Mouse (Mus musculus): Measurements from ENCODE around the gene Tubb2a.

Gene Tubb2a

DNA sequence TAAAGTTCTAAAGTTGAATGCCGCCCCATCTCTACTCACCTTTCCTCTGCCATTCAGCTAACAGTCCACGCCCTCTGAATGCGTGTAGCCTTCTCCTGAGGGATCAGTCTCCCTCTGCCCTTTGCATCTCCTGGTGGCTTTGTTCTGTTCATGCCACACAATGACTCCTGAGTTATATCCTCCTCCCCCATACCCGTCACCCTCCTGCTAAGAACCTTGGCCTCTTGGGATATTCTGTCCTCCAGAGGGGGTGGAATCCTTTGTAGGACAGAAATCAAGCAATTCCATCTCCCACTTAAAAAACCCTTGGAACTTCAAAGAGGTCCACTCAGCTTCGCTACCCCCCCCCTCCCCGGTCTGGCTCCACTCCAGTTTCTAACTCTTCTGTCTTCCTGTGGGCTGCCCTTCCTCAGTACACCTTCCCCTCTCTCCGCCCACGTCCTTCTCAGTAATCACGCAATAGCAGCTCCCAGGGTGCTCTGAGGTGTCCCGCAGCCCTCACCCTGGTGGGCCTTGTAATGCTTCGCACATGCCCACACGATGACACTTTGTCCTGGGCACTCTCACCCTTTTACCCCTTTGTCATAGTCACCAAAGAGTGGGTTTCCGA is 24.0 kb downstream of the Tubb2a start:
- in situ Hi-C loops (cut with MboI, MseI), result loop anchor here (25.0 kb wide), 1 partner anchor 284 kb away; the partner anchor contains the start of gene Slc22a23

DNA sequence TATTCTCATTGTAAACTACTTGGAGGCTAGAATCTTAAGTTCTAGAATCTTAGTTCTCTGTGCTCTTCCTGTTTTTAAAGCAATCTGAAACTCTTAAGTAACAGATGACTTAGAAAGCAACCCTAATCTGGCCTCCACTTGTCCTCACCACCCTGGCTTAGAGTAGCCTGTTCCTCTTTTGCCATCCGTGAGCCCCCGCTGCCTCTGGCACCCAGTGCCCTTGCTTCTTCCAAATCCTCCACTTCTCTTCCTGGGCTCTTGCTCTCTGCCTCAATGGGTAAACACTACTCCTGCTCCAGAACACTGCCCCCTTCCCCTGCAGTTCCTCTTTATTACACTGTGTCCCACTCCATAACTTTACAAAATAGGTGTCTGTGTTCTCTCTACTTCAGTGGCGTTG is 26.1 kb downstream of the Tubb2a start:
- in situ Hi-C loops (cut with MboI, MseI), result loop anchor here (25.0 kb wide), 1 partner anchor 286 kb away; the partner anchor contains the start of gene Slc22a23

DNA sequence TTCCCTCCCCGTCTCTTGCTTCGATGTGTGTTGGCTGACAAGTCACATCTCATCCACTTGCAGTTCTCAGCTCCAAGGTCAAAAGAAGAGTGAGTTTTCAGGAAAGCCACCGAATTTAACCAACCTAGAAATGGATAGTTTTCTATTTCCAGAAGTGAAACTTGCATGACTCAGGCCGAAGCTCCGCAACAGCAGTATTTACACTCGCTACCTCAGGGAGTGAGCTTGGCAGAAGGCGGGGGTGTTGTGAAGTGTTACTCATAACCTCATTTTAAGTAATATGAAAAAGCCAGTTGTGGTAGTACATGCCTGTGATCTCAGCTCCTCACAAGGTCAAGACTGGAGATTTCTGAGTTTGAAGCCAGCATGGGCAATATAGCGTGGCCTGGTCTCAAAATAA is 27.3 kb downstream of the Tubb2a start:
- in situ Hi-C loops (cut with MboI, MseI), result loop anchor here (25.0 kb wide), 1 partner anchor 287 kb away; the partner anchor contains the start of gene Slc22a23

DNA sequence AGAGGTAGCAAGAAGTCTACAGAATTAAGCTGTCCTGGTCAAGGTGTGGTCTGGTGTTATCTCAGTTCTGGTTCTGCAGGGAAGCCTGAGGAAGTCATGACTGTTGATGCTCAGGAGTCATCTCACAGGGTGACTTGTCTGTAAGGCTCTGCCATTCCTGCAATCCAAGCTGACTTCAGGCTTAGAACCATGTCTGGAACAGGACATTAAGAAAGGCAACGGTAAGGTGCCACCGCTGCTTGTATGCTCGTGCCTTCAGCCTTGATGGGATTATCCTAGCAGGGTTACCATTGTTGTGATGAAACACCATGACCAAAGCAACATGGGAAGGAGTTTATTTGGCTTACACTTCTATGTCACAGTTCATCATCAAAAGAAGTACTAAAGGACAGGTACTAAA is 30.3 kb downstream of the Tubb2a start:
- in situ Hi-C loops (cut with MboI, MseI), result loop anchor here (5.0 kb wide), 2 partner anchors 110 to 585 kb away; no protein-coding TSS in a partner anchor

DNA sequence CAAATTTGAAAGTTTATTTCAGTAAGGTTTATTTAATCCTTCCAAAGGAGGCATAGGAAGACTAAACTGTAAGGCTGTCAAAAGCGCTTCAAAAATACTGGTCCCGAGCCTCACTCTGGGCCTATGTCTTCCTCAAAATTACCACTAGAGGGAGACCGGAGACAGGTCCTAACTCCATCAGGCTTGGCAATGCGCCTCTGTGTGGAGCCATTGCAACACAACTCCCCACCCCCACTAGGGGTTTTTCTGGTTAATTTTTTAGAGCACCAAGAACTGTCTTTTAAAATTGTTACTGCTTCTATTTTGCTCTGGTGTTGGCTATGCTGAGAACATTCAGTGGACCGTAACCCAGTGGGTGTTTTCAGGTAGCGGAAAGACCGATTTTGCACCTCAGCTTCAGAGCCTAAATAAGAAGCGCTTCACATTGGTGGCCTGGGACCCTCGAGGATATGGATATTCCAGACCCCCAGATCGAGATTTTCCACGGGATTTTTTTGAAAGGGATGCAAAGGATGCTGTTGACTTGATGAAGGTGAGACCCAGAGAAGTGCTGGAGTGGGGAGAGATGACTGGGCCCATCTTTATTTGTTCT is 31.3 kb downstream of the Tubb2a start:
- in situ Hi-C loops (cut with MboI, MseI), result loop anchor here (5.0 kb wide), 2 partner anchors 111 to 586 kb away; no protein-coding TSS in a partner anchor

DNA sequence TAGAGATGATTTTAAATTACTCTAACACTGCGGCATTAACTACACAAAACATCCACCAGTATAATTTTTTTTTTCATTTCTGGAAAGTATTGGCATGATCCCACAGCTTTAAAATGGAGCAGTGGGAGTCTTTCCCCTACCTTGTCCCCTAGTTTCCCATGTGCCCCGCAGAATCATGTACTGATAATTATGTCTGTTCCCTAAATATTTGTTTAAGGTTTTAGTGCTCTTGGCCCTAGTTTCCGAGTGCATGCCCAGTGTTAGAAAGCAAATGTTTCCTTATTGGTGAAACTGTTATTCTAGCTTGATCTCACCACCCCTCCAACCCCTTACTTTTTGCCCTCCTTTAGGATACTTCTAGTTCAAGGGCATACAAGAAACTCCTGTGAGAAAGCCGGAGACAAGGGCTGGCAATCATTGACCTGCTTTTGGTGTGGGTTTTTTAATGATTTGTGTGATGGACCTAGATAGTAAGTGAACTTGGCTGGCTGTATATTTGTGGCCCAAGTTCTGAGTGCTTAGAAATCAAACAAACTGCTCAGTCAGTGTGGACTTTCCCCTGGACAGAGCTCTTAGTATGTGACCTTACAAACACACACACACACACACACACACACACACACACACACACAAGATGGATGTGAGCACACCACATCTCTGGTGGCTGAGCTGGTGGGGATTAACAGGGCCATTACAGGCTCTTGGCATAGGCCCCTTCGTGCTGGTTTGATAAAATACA is 32.1 kb downstream of the Tubb2a start:
- in situ Hi-C loops (cut with MboI, MseI), result loop anchor here (5.0 kb wide), 2 partner anchors 112 to 587 kb away; no protein-coding TSS in a partner anchor

DNA sequence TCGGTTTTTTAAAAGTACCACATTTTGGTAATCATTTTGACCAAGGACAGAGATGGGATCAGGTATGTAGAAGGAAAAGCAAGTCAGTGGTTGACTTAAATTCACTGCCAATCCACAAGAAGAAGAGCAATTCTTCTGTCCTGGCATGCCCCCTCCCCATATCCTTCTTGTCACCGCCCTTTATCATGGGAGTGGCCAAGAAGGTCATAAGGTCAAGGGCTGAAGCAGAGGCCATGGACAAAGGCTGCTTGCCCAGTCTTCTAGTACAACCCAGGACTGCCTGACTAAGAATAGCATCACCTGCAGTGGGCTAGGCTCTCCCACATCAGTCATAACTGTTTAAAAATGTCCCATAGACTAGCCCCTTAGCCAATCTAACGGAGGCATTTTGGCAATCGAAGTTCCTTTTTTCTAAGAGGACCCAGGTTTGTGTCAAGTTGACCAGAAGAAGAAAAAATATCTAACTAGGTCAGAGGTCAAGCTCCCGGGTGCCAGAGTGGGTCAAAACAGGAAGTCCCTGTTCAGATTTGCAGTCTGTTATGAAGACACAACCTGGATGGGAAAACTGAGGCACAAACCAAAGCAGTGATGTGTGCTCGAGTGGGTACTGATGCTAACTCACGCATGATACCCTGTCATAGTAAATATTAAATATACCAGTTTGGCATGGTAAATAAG is 34.0 kb downstream of the Tubb2a start:
- in situ Hi-C loops (cut with MboI, MseI), result no loop called here

DNA sequence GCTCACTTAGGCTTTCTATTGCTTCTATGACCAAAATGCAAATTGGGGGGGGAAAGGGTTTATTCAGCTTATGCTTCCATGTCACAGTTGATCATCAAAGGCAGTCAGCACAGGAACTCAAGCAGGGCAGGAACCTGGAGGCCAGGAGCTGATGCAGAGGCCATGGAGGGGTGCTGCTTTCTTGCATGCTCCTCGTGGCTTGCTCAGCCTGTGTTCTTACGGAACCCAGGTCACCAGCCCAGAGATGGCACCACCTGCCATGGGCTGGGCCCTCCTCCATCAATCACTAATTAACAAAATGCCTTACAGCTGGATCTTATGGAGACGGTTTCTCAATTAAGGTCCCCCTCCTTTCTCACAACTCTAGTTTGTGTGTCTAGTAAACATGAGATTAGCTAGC is 37.7 kb downstream of the Tubb2a start:
- in situ Hi-C loops (cut with MboI, MseI), result no loop called here

DNA sequence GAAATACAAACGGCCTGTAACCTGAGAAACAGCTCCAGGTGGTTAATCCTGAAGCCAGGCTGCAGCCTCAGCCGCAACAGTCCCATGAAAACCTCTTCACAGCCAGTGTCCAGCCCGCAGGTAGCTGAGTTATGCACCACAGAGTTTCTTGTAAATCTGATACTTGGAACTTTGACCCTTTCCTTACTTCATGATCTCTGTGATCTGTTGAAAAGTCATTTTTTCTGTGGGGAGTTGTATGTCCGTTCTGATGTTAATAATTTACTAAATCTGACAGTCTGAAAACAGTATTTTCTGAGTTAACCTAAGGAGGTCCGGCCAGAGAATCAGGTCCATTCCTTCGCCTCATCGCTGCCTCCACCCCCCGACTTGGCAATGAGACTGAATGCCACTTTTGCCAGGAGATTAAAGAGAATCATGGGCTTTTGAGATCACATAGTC is 38.9 kb downstream of the Tubb2a start:
- in situ Hi-C loops (cut with MboI, MseI), result no loop called here

DNA sequence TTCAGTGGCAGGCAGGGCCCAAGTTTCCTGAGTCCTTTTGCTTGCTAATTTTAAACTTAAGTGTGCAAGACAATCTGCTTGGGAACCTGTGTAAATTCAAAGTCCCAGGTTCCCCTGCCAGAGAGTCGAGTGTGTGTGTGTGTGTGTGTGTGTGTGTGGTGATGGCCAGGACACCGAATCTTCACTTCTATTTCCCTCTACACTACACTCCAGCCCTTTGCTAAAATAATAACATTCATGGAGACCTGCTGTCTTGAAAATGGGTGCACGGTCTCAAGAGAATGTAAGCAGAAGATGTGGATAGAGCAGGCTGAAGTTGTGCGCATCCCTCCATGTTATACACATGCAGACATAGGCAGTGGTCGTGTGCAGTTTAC is 39.8 kb downstream of the Tubb2a start:
- in situ Hi-C loops (cut with MboI, MseI), result no loop called here

DNA sequence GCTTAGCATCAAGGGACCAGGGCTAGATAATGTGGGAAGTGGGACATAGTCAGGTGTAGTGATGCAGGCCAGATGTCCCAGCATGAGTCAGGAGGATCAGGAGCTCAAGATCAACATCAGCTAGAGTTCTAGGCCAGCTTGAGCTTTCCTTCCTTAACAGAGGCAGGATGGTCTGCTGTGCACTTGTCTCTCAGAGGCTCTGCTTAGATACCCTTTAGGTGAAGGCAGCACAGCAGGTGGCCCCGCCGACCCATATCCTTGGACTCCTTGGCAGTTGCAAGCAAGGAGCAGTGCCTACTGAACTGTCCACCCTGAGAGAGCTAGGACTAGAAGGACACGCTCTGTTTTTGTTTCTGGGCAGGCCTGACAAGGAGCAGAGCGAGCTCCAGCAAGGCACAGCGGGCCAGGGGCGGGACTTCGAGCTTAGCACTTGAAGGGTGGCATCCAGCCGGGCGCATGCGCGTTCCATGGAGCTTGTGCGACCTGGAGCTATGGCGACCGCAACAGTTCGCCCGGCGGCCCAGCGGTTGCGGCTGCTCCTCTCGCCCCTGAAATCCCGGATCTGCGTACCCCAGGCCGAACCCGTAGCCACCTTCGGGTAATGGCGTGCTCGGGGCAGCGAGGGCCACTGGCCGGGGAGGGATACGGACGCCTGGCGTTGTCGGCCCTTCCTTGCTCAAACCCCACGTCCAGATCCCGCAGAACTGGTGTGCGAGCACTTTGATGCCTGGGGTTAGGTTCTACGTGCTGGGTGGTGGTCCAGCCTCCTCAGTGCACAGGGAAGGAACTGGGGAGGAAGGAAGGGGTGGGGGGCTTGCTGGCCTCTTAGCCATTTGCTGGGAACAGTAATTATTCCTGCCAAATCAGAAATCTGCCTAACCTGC is 40.4 kb downstream of the Tubb2a start, which contains the start of gene Bphl:
Bphl (plus strand) TSS at position 426 of the 884 bp plus-strand sequence.
- in situ Hi-C loops (cut with MboI, MseI), result no loop called here

DNA sequence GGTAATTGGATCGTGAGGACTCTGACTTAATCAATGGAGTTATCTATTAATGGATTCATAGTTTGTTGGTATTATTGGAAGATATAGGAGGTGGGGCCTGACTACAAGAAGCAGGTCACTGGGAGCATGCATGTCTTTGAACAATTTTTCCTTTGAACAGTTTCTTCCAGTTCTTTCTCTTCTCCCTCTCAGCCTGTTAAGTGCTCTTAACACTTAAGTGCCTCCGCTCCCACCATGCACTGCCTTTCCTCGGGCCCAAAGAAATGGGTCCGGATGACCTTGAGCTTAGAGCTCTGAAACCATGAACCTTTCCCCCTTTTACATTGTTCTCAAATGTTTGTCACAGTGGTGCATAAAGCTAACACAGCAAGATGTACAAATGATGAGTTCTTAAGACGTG is 41.1 kb downstream of the Tubb2a start:
- in situ Hi-C loops (cut with MboI, MseI), result no loop called here

DNA sequence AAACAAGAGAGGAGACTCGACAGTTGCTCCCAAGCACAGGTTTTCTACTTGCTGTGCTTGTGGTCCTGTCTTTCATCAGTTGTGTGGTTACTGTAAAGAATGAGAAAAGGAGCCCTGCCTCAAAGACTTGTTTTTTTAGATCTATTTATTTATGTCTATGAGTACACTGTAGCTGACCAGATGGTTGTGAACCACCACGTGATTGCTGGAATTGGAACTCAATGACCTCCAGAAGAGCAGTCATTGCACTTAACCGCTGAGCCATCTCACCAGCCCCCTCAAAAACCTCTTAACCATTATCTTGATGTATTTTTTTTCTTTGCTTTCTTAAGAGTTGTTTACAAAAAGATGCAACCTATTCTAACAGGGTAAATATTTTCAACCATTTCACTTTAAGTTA is 42.4 kb downstream of the Tubb2a start:
- in situ Hi-C loops (cut with MboI, MseI), result no loop called here

DNA sequence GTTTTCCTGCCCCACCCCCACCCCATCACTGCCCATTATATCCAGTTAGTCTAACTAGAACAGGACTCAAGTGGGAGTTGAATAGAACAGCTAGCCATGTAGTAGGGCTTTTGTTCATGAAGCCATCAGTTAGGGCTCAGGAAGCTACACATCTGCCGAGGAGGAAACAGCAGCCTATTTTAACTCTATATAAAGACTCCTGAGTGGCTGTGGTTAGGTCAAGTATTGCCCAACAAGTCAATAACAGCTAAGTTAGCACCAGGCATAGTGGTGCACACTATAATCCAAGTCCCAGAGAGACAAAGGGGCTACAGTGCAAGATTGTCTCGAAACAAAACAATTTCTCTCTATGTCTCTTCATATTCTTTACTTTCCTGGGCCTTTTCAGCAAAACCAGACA is 45.8 kb downstream of the Tubb2a start:
- in situ Hi-C loops (cut with MboI, MseI), result no loop called here
